Mouse (Mus musculus): ENCODE results near the gene Celf5. TPM values are rescaled to one million over a fixed set of nuclear protein-coding genes. Genes with fewer than 3 reads are reported as not detected.
A peak's percentile ranks its signal among the peaks of the same experiment; 100 is the strongest.

Celf5 gene
- total RNA-seq, 2 experiments from 2014 or later: 259 to 261 TPM

GRCm38 (mm10) chr10:81498316-81499249, 16.1 kb upstream of the Celf5 start:
- no peak for DNase-seq (ENCODE audit: low spot score in 2 of 2)

GRCm38 (mm10) chr10:81497401-81498270, 15.1 kb upstream of the Celf5 start:
- DNase-seq (ENCODE audit: low spot score in 2 of 2): no peak

- DNase-seq (ENCODE audit: low spot score in 2 of 2): no peak
These were observed 14.5 kb upstream of the Celf5 start for GRCm38 (mm10) chr10:81496969-81497368.

DNA sequence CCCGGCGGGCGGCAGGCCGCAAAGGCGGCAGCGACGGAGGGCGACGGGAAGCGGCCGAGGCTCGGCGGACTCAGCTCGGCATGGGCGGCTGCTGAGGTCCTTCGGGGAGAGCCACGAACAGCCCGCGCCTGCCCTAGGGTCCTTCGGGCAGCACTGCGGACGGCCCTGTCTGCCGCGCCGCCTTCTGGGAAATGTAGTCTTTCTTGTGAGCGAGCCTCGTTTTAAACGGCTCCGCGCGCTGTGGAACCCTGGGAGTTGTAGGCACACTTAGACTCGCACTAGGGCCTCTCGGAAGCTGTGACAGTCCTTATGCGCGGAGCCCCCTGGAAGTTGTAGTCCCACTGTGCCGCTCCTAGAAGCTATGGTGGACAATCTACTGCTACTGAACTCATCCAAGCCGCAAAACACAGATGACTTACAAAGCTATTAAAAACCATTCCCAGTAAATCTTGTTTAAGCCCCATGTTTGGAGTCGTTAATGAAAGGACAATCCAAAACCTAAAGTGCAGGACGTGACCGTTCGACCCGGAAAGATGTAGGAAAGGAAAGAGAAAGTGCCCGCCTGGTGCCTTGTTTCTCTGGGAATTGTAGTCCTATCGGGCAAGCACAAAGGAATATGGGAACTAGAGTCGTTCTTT, 13.9 kb upstream of the Celf5 start, which contains the start of gene Ncln:
Gene Ncln, minus strand, starts transcription at position 129 of the 638 bp plus-strand sequence.
- peak; percentile 97 to 98 for DNase-seq (ENCODE audit: low spot score in 2 of 2)

GRCm38 (mm10) chr10:81495616-81496263, 13.2 kb upstream of the Celf5 start:
- DNase-seq (ENCODE audit: low spot score in 2 of 2): no peak

DNA sequence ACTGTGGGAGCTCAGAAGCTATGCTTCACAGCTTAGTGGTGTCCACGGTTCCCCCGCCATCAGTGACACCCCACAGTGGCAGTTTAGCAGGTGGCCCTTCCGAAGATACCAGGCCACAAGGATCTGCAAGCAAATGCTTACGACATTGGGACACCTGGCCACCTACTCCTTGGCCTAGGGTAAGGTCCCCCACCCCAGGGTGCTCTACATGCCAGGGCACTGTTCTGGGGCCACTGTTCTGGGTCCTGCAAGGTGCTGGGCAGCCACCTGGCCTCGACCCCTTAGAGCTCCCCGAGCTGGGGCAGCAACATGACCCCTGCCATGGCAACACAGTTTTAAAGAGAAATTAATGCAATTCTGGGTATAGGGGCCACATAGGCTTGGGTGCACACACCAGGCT, 12.6 kb upstream of the Celf5 start:
- DNase-seq (ENCODE audit: low spot score in 2 of 2): no peak

GRCm38 (mm10) chr10:81494260-81495041, 11.9 kb upstream of the Celf5 start:
- DNase-seq (ENCODE audit: low spot score in 2 of 2): no peak

GRCm38 (mm10) chr10:81493601-81494220, 11.2 kb upstream of the Celf5 start:
- no peak for DNase-seq (ENCODE audit: low spot score in 2 of 2)

GRCm38 (mm10) chr10:81492606-81493240, 10.2 kb upstream of the Celf5 start:
- DNase-seq (ENCODE audit: low spot score in 2 of 2): no peak

GRCm38 (mm10) chr10:81491018-81491417, 8.5 kb upstream of the Celf5 start:
- DNase-seq (ENCODE audit: low spot score in 2 of 2): no peak

- no peak for DNase-seq (ENCODE audit: low spot score in 2 of 2)
These were observed 7.4 kb upstream of the Celf5 start for GRCm38 (mm10) chr10:81489941-81490340.

DNA sequence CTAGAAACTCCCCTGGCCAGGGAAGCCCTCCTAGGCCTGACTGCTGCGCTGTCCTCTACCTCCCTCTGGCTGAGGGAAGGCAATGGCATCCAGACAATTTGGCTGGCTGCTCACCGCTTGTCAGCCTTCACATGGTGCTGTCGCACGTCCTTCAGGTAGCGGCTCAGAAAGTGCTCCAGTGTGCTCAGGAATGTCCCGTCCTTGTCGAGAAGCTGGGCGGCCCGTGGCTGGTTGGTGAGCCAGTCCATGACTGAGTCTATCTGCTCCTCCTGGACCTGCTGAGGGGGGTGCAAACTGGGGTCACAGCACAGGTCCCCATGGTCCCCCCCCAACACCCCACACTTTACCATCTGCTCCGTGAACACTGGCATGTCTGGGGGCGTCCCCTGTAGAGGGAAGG, 5.6 kb upstream of the Celf5 start:
- DNase-seq (ENCODE audit: low spot score in 2 of 2): no peak

DNA sequence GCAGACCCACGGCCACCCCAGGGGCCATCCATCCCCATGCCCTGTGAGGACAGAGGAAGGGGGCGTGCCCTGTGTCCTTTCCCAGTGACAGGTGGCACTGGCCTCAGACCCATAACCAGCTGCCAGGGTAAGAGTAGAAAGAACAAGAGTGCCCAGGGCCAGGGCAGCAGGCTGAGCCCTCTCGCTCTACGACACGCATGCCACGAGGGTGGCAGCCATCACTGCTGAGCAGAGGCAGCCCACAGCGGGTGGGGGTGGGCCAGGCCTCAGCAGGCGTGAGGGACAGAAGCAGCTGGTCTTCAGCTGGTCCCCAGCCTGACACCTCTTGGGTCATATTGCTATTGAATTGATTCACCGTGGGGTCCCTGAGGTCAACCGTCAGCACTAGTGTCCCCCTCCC, 4.0 kb upstream of the Celf5 start:
- no peak for DNase-seq (ENCODE audit: low spot score in 2 of 2)

GRCm38 (mm10) chr10:81485479-81486018, 3.0 kb upstream of the Celf5 start:
- DNase-seq (ENCODE audit: low spot score in 2 of 2): no peak

DNA sequence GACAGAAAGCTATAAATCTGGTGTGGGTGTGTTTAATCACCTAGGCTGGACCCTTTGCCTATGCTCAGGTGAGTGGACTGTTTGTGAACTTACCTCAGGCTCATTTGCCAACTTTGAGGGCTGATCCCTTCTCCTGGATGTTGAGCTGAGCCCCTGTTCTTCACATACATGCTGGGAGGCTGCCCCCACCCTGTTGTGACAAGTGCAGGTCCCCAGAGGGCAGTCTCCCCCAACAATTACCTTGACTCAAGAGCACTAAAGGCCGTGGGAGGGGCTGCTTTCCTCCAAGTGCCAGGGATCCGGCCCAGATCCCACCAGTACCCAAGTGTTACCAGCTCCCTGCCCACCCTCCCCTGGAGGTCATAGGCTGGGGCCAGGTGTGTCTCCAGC, 2.5 kb upstream of the Celf5 start:
- DNase-seq (ENCODE audit: low spot score in 2 of 2): no peak

- DNase-seq (ENCODE audit: low spot score in 2 of 2): no peak
These were observed 2.0 kb upstream of the Celf5 start for GRCm38 (mm10) chr10:81484441-81485059.

DNA sequence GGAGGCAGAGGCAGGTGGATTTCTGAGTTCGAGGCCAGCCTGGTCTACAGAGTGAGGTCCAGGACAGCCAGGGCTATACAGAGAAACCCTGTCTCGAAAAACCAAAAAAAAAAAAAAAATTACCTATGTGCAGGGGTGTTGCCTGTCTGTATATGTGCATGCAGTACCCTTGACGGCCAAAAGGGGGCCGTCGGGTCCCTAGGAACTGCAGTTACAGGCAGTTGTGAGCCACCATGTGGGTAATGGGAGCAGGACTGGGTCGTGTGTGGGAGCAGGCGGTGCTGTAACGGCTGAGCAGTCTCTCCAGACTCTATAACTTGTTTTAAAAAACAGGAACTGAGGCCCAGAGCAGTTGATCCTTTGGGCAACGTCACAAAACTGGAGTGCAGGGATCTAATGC, 1.5 kb upstream of the Celf5 start:
- DNase-seq (ENCODE audit: low spot score in 2 of 2): peak in 1 of 2 experiments; percentile 67

Data from layer of hippocampus, postnatal 10 days (tissue).